Mouse (Mus musculus) hematopoietic multipotent progenitor cell, adult 10-12 weeks (in vitro differentiated cells): ENCODE results near the gene Gm16427. TPM values are rescaled to one million over a fixed set of nuclear protein-coding genes. Genes with fewer than 3 reads are reported as not detected.

ENCODE experiments used
- polyA plus RNA-seq: library from polyadenylated mRNA; stranded (reverse); fragments of >175 nt; gene quantifications from 2 replicates; pipeline ENCODE4 v1.2.3, GENCODE M21; 2012; ENCODE audit warnings: low replicate concordance

Gm16427 gene
- not detected in 2 replicates for polyA plus RNA-seq

DNA sequence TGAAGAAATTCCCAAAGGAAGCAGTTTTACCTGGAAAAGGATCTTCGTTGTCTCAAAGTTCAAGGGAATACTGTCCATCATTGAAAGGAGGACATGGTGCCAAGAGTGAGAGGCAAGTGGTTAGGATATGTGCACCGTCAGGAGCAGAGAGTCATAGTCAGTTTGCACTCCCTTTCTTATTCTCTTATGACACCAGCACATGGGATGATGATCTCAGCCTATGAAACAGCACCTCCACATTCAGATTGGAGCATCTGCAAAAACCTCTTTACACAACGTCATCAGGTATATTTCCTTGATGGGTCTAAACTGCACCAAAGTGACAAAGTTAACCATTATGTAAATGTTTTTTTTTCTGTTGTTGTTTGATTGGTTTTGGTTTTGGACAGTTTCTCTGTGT is at the start of gene Gm16427:
Gene Gm16427, minus strand, starts transcription at position 101 of the 400 bp plus-strand sequence.

Other genes starting within 250 kb of the Gm16427 start
- not detected in 2 replicates for gene C87414, start 131.4 kb upstream of the Gm16427 start, polyA plus RNA-seq